Mouse (Mus musculus) limb, embryonic 12.5 days (tissue): Measurements from ENCODE around the gene Trmt1. TPM values are rescaled to one million over a fixed set of nuclear protein-coding genes. Genes with fewer than 3 reads are reported as not detected.

Experiments used
- ATAC-seq: fragments of 200-750 bp; cut with Nextera tagmentation; 2 replicates; pipeline ENCODE4 v1.8.0; 2017; ENCODE audit warnings: low read depth, moderate TSS enrichment; ENCODE audit not compliant: insufficient number of reproducible peaks, insufficient read depth, low FRiP score, low TSS enrichment
- H3K27ac ChIP-seq: fragments of 300-500 bp; sonication (generic); 2 replicates; pipeline ENCODE4 v1.5.1; 2016; ENCODE audit warnings: mild to moderate bottlenecking, moderate library complexity
- H3K27me3 ChIP-seq: fragments of 300-500 bp; sonication (generic); 2 replicates; pipeline ENCODE4 v1.6.1; 2016; ENCODE audit warnings: mild to moderate bottlenecking, moderate library complexity
- H3K36me3 ChIP-seq: fragments of 300-500 bp; sonication (generic); 2 replicates; pipeline ENCODE4 v1.6.1; 2016; ENCODE audit warnings: mild to moderate bottlenecking, moderate library complexity
- H3K4me1 ChIP-seq: fragments of 300-500 bp; sonication (generic); replicated peaks from 2 replicates; pipeline ENCODE4 v1.6.1; 2016
- H3K4me2 ChIP-seq: fragments of 300-500 bp; sonication (generic); 2 replicates; pipeline ENCODE4 v1.6.1; 2016; ENCODE audit warnings: mild to moderate bottlenecking, moderate library complexity
- H3K4me3 ChIP-seq: fragments of 300-500 bp; sonication (generic); replicated peaks from 2 replicates; pipeline ENCODE4 v1.5.1; 2016; ENCODE audit warnings: mild to moderate bottlenecking
- H3K9ac ChIP-seq: fragments of 300-500 bp; sonication (generic); replicated peaks from 2 replicates; pipeline ENCODE4 v1.6.1; 2016; ENCODE audit warnings: mild to moderate bottlenecking, moderate library complexity
- H3K9me3 ChIP-seq: fragments of 300-500 bp; sonication (generic); 2 replicates; pipeline ENCODE4 v1.6.1; 2016; ENCODE audit warnings: mild to moderate bottlenecking, moderate library complexity
- WGBS: fragments of 180-500 bp; shearing (Covaris S2); methylation state at CpG from one replicate; pipeline ENCODE4 v1.1.7; 2016; 5-methylcytosine and 5-hydroxymethylcytosine counted together
- polyA plus RNA-seq: library from polyadenylated mRNA; unstranded; fragments of >200 nt; fragmentation: Nextera tagmentation; extraction: Ambion mirVana; gene quantifications from 2 replicates; pipeline ENCODE4 v1.2.1, GENCODE M21; 2016

Gene Trmt1
- polyA plus RNA-seq, 1 experiment from 2014 or later: 66.9 TPM

GRCm38 (mm10) chr8:84743054-84743415 is 56.9 kb downstream of the Trmt1 start:
- Histone ChIP-seq H3K4me3 (peak overlapping the region; percentile 19; the same call in 1 of the 2 replicates), H3K9ac (peak overlapping the region; percentile 37; the same call in 1 of the 2 replicates), H3K9me3 (no peaks in the 10 kb centered on the region), H3K36me3 (0 out of 2 replicates have a peak, but pooled peaks cover 4% of the 10 kb centered on the region), H3K27ac (peak overlapping the region; percentile 100), H3K4me1 (peaks cover 98% of the 10 kb centered on the region), H3K27me3 (peaks cover 38% of the 10 kb centered on the region), H3K4me2 (peak overlapping the region; percentile 54)
- ATAC-seq: peak; percentile 53
- WGBS: 1% methylated on average over 10 of the region's 10 CpGs

GRCm38 (mm10) chr8:84743517-84744420 is 57.7 kb downstream of the Trmt1 start:
- Histone ChIP-seq H3K36me3 (0 out of 2 replicates have a peak, but pooled peaks cover 4% of the 10 kb centered on the region), H3K9ac (peak overlapping the region; percentile 31), H3K4me1 (peaks cover 98% of the 10 kb centered on the region), H3K27me3 (peaks cover 32% of the 10 kb centered on the region), H3K4me2 (peak overlapping the region; percentile 54), H3K9me3 (no peaks in the 10 kb centered on the region), H3K27ac (peak overlapping the region; percentile 100), H3K4me3 (peak overlapping the region; percentile 19)
- ATAC-seq: peak; percentile 23; the same call in 1 of the 2 replicates
- WGBS: 5% methylated on average over 16 of the region's 17 CpGs

- peak overlapping the region; percentile 54 for H3K4me2 ChIP-seq
- H3K4me3 ChIP-seq: peak overlapping the region; percentile 7; the same call in 1 of the 2 replicates
- H3K9ac ChIP-seq: peak overlapping the region; percentile 31; the same call in 1 of the 2 replicates
- H3K9me3 ChIP-seq: no peaks in the 10 kb centered on the region
- H3K27ac ChIP-seq: peak overlapping the region; percentile 100
- peaks cover 98% of the 10 kb centered on the region for H3K4me1 ChIP-seq
- H3K36me3 ChIP-seq: 0 out of 2 replicates have a peak, but pooled peaks cover 8% of the 10 kb centered on the region
- WGBS: 4% methylated on average over 17 of the region's 17 CpGs
- peaks cover 37% of the 10 kb centered on the region; the same call in 1 of the 2 replicates for H3K27me3 ChIP-seq
- no peak for ATAC-seq
These were observed 59.2 kb downstream of the Trmt1 start for GRCm38 (mm10) chr8:84745032-84745925.

Other genes starting within 250 kb of the Trmt1 start
- gene Ier2, start 23.5 kb upstream of the Trmt1 start, polyA plus RNA-seq: 134 and 144 TPM in 2 replicates
- gene Nacc1, start 1.6 kb downstream of the Trmt1 start, polyA plus RNA-seq: 16.9 and 21.4 TPM in 2 replicates
- gene Lyl1, start 15.2 kb downstream of the Trmt1 start, polyA plus RNA-seq: 3.7 and 4.7 TPM in 2 replicates
- 9.7 and 11.8 TPM in 2 replicates for gene G430095P16Rik, start 36.7 kb downstream of the Trmt1 start, polyA plus RNA-seq
- gene Nfix, start 114.0 kb downstream of the Trmt1 start, polyA plus RNA-seq: 14.5 and 18.1 TPM in 2 replicates
- gene Dand5, start 136.5 kb downstream of the Trmt1 start, polyA plus RNA-seq: 4.1 and 5.1 TPM in 2 replicates
- gene Gadd45gip1, start 145.2 kb downstream of the Trmt1 start, polyA plus RNA-seq: 46.5 and 48.6 TPM in 2 replicates
- 104 and 109 TPM in 2 replicates for gene Rad23a, start 154.4 kb downstream of the Trmt1 start, polyA plus RNA-seq
- gene Calr, start 160.6 kb downstream of the Trmt1 start, polyA plus RNA-seq: 764 and 842 TPM in 2 replicates
- 109 and 114 TPM in 2 replicates for gene Farsa, start 170.7 kb downstream of the Trmt1 start, polyA plus RNA-seq
- 86.5 and 88.8 TPM in 2 replicates for gene Syce2, start 185.8 kb downstream of the Trmt1 start, polyA plus RNA-seq
- gene Gcdh, start 207.6 kb downstream of the Trmt1 start, polyA plus RNA-seq: 42.8 and 44.9 TPM in 2 replicates
- gene Klf1, start 215.6 kb downstream of the Trmt1 start, polyA plus RNA-seq: 4.3 and 5.1 TPM in 2 replicates
- gene Dnase2a, start 222.3 kb downstream of the Trmt1 start, polyA plus RNA-seq: 12.8 and 14.0 TPM in 2 replicates